26 mouse cellular contexts compared by ENCODE assay signal in genomic region chr1:133387539-133388268, GRCm38 (mm10). TPM values are rescaled to one million over a fixed set of nuclear protein-coding genes. Genes with fewer than 3 reads are reported as not detected.
DNase-seq lines count a peak whose midpoint lies in the region; ATAC-seq and TF ChIP-seq lines count a peak whose summit lies in the region.
"Had no signal": no experiment of that assay in that cellular context is flagged by ENCODE, and none has a peak within 500 bp of the region (broad histone marks: within the 10 kb centered on the region; RNA-seq: fewer than 3 reads in every experiment).

No protein-coding gene starts in this region.

- no peaks in the 10 kb centered on the region for H3K4me1 ChIP-seq in forebrain, postnatal 0 days (ENCODE audit: insufficient read depth)
- peaks cover 22% of the 10 kb centered on the region for H3K4me1 ChIP-seq in forebrain, embryonic 12.5 days
- peaks cover 51% of the 10 kb centered on the region for H3K4me1 ChIP-seq in hindbrain, embryonic 10.5 days (replicated peaks)
- peaks cover 3% of the 10 kb centered on the region; the same call in 1 of the 2 replicates for H3K4me1 ChIP-seq in hindbrain, embryonic 11.5 days (replicated peaks; ENCODE audit: control insufficient read depth, insufficient read depth, low read length)
- H3K4me1 ChIP-seq in midbrain, embryonic 10.5 days, result peaks cover 51% of the 10 kb centered on the region
- H3K4me1 ChIP-seq in midbrain, embryonic 13.5 days (replicated peaks), result peaks cover 24% of the 10 kb centered on the region

- H3K36me3 ChIP-seq in forebrain, postnatal 0 days (ENCODE audit: insufficient read depth), result no peaks in the 10 kb centered on the region; the same call in 1 of the 2 replicates
- H3K36me3 ChIP-seq in forebrain, embryonic 12.5 days (replicated peaks), result peaks cover 64% of the 10 kb centered on the region
- H3K36me3 ChIP-seq in hindbrain, embryonic 10.5 days, result peaks cover 100% of the 10 kb centered on the region
- H3K36me3 ChIP-seq in hindbrain, embryonic 11.5 days (ENCODE audit: control insufficient read depth, insufficient read depth, low read length), result peaks cover 7% of the 10 kb centered on the region; the same call in 1 of the 2 replicates
- peaks cover 100% of the 10 kb centered on the region for H3K36me3 ChIP-seq in midbrain, embryonic 10.5 days
- peaks cover 73% of the 10 kb centered on the region for H3K36me3 ChIP-seq in midbrain, embryonic 13.5 days

- no peak for DNase-seq in forebrain, postnatal 0 days
- no peak for DNase-seq in hindbrain, embryonic 10.5 days (ENCODE audit: low spot score)
- DNase-seq in hindbrain, embryonic 11.5 days (ENCODE audit: low spot score), result no peak
- no peak for DNase-seq in midbrain, embryonic 10.5 days (ENCODE audit: low spot score)
- DNase-seq in lung, postnatal 14 days, result no peak
- DNase-seq: cerebellum, adult 8-10 months; kidney, postnatal 36 days; right cerebral cortex, postnatal 14 days; spleen, adult 18-20 months; thymus, postnatal 25 days had no signal

- H3K9me3 ChIP-seq in forebrain, postnatal 0 days (ENCODE audit: low read length), result no peaks in the 10 kb centered on the region
- H3K9me3 ChIP-seq in forebrain, embryonic 12.5 days, result peaks cover 3% of the 10 kb centered on the region; the same call in 1 of the 2 replicates
- H3K9me3 ChIP-seq in hindbrain, embryonic 10.5 days, result peaks cover 12% of the 10 kb centered on the region; the same call in 1 of the 2 replicates
- H3K9me3 ChIP-seq in hindbrain, embryonic 11.5 days (ENCODE audit: control insufficient read depth, low read length), result no peaks in the 10 kb centered on the region
- H3K9me3 ChIP-seq in midbrain, embryonic 10.5 days (replicated peaks), result peaks cover 11% of the 10 kb centered on the region; the same call in 1 of the 2 replicates
- H3K9me3 ChIP-seq in midbrain, embryonic 13.5 days, result 0 out of 2 replicates have a peak, but pooled peaks cover 3% of the 10 kb centered on the region
- H3K9me3 ChIP-seq: embryonic facial prominence, embryonic 12.5 days; limb, embryonic 15.5 days had no signal

- no peak overlapping the region for H3K4me2 ChIP-seq in forebrain, postnatal 0 days (ENCODE audit: low read depth)
- H3K4me2 ChIP-seq in forebrain, embryonic 12.5 days, result no peak overlapping the region
- no peak overlapping the region for H3K4me2 ChIP-seq in hindbrain, embryonic 11.5 days (replicated peaks; ENCODE audit: low read depth, low read length)
- no peak overlapping the region for H3K4me2 ChIP-seq in midbrain, embryonic 13.5 days (replicated peaks)
- H3K4me2 ChIP-seq: embryonic facial prominence, embryonic 12.5 days; limb, embryonic 15.5 days had no signal

- 0 out of 2 replicates have a peak, but pooled peaks have one; percentile 4 for TF ChIP-seq CTCF in forebrain, postnatal 0 days (IDR thresholded peaks at IDR 0.05; ENCODE audit: low read depth)

- 63% methylated on average over 19 of the region's 19 CpGs for WGBS in forebrain, postnatal 0 days
- WGBS in forebrain, embryonic 12.5 days, result 65% methylated on average over 19 of the region's 19 CpGs
- WGBS in hindbrain, embryonic 10.5 days, result 69% methylated on average over 19 of the region's 19 CpGs
- WGBS in hindbrain, embryonic 11.5 days, result 71% methylated on average over 19 of the region's 19 CpGs
- 63% methylated on average over 19 of the region's 19 CpGs for WGBS in midbrain, embryonic 10.5 days
- whole genome bisulfite sequencing in midbrain, embryonic 13.5 days, result 64% methylated on average over 19 of the region's 19 CpGs

- H3K9ac ChIP-seq in forebrain, postnatal 0 days, result no peak overlapping the region
- H3K9ac ChIP-seq in forebrain, embryonic 12.5 days, result no peak overlapping the region
- H3K9ac ChIP-seq in hindbrain, embryonic 11.5 days (ENCODE audit: low read depth, low read length), result no peak overlapping the region
- H3K9ac ChIP-seq in midbrain, embryonic 13.5 days (replicated peaks), result no peak overlapping the region
- H3K9ac ChIP-seq: embryonic facial prominence, embryonic 12.5 days; limb, embryonic 15.5 days had no signal

- no peak overlapping the region for H3K27ac ChIP-seq in forebrain, postnatal 0 days (ENCODE audit: low read depth, low read length)
- H3K27ac ChIP-seq in forebrain, embryonic 12.5 days, result no peak overlapping the region
- H3K27ac ChIP-seq in hindbrain, embryonic 10.5 days, result peak overlapping the region; percentile 84
- H3K27ac ChIP-seq in hindbrain, embryonic 11.5 days (ENCODE audit: low read depth, low read length), result no peak overlapping the region
- peak overlapping the region; percentile 57 for H3K27ac ChIP-seq in midbrain, embryonic 10.5 days (replicated peaks)
- H3K27ac ChIP-seq in midbrain, embryonic 13.5 days, result no peak overlapping the region
- H3K27ac ChIP-seq: embryonic facial prominence, embryonic 12.5 days; limb, embryonic 15.5 days had no signal

- no peak overlapping the region for H3K4me3 ChIP-seq in forebrain, postnatal 0 days (ENCODE audit: low read depth, low read length)
- H3K4me3 ChIP-seq in forebrain, embryonic 12.5 days (replicated peaks), result no peak overlapping the region
- H3K4me3 ChIP-seq in hindbrain, embryonic 10.5 days, result no peak overlapping the region
- no peak overlapping the region for H3K4me3 ChIP-seq in hindbrain, embryonic 11.5 days (ENCODE audit: low read depth, low read length)
- H3K4me3 ChIP-seq in midbrain, embryonic 10.5 days, result no peak overlapping the region
- H3K4me3 ChIP-seq in midbrain, embryonic 13.5 days (replicated peaks), result no peak overlapping the region
- H3K4me3 ChIP-seq: embryonic facial prominence, embryonic 12.5 days; erythroblast, embryonic 14.5 days; limb, embryonic 15.5 days had no signal

- no peak for ATAC-seq in forebrain, postnatal 0 days
- ATAC-seq in forebrain, embryonic 12.5 days (ENCODE audit: low FRiP score), result no peak
- no peak for ATAC-seq in hindbrain, embryonic 11.5 days (ENCODE audit: low FRiP score)
- no peak for ATAC-seq in midbrain, embryonic 13.5 days
- ATAC-seq: CD4-positive, CD25-positive, alpha-beta regulatory T cell, adult 4 months; forebrain, embryonic 14.5 days; hindbrain, embryonic 16.5 days; intestine, embryonic 16.5 days; lung, postnatal 0 days; midbrain, embryonic 16.5 days had no signal

- H3K27me3 ChIP-seq in forebrain, postnatal 0 days (ENCODE audit: insufficient read depth, low read length), result no peaks in the 10 kb centered on the region
- peaks cover 15% of the 10 kb centered on the region; the same call in 1 of the 2 replicates for H3K27me3 ChIP-seq in forebrain, embryonic 12.5 days
- peaks cover 5% of the 10 kb centered on the region; the same call in 1 of the 2 replicates for H3K27me3 ChIP-seq in hindbrain, embryonic 10.5 days (ENCODE audit: insufficient read depth, poor library complexity, severe bottlenecking)
- no peaks in the 10 kb centered on the region for H3K27me3 ChIP-seq in hindbrain, embryonic 11.5 days (ENCODE audit: control insufficient read depth, insufficient read depth, low read length)
- H3K27me3 ChIP-seq in midbrain, embryonic 10.5 days (ENCODE audit: low read depth, poor library complexity, severe bottlenecking), result peaks cover 28% of the 10 kb centered on the region
- no peaks in the 10 kb centered on the region for H3K27me3 ChIP-seq in midbrain, embryonic 13.5 days
- H3K27me3 ChIP-seq: embryonic facial prominence, embryonic 12.5 days; limb, embryonic 15.5 days had no signal

RNA-seq across cellular contexts. Expression of gene Etnk2, which starts 24.3 kb away (rescaled TPM):
- total RNA-seq in forebrain, postnatal 0 days (2014; rRNA removed), result 15.5 and 25.3 TPM in 2 replicates
- polyA plus RNA-seq in forebrain, postnatal 0 days (2015; fragmentation: Nextera tagmentation; extraction: Ambion mirVana), result 10.3 and 17.6 TPM in 2 replicates
- 2.5 and 2.6 TPM in 2 replicates for polyA plus RNA-seq in forebrain, embryonic 12.5 days (2016; fragmentation: Nextera tagmentation; extraction: Ambion mirVana)
- 2.9 and 4.1 TPM in 2 replicates for polyA plus RNA-seq in hindbrain, embryonic 10.5 days (2016; fragmentation: Nextera tagmentation; extraction: Ambion mirVana)
- 2.9 and 3.1 TPM in 2 replicates for polyA plus RNA-seq in hindbrain, embryonic 11.5 days (2014; fragmentation: Nextera tagmentation; extraction: Ambion mirVana)
- 3.4 and 3.9 TPM in 2 replicates for polyA plus RNA-seq in midbrain, embryonic 10.5 days (2016; fragmentation: Nextera tagmentation; extraction: Ambion mirVana)
- 7.3 and 7.6 TPM in 2 replicates for polyA plus RNA-seq in midbrain, embryonic 13.5 days (2015; fragmentation: Nextera tagmentation; extraction: Ambion mirVana)
- total RNA-seq: common myeloid progenitor, adult 5-6 weeks; megakaryocyte progenitor cell, adult 5-6 weeks; neutrophil, adult 5-6 weeks had no signal
- polyA plus RNA-seq: CD4-positive, CD25-positive, alpha-beta regulatory T cell, adult 4 months; erythroblast, embryonic 14.5 days had no signal

RNA-seq across cellular contexts. Expression of gene Sox13, which starts 36.5 kb away (rescaled TPM):
- 8.0 and 9.7 TPM in 2 replicates for total RNA-seq in forebrain, postnatal 0 days (2014; rRNA removed)
- 2.0 and 3.0 TPM in 2 replicates for polyA plus RNA-seq in forebrain, postnatal 0 days (2015; fragmentation: Nextera tagmentation; extraction: Ambion mirVana)
- 13.1 and 13.3 TPM in 2 replicates for polyA plus RNA-seq in forebrain, embryonic 12.5 days (2016; fragmentation: Nextera tagmentation; extraction: Ambion mirVana)
- polyA plus RNA-seq in hindbrain, embryonic 10.5 days (2016; fragmentation: Nextera tagmentation; extraction: Ambion mirVana), result 28.3 and 28.4 TPM in 2 replicates
- 12.5 and 15.9 TPM in 2 replicates for polyA plus RNA-seq in hindbrain, embryonic 11.5 days (2014; fragmentation: Nextera tagmentation; extraction: Ambion mirVana)
- 28.5 and 32.0 TPM in 2 replicates for polyA plus RNA-seq in midbrain, embryonic 10.5 days (2016; fragmentation: Nextera tagmentation; extraction: Ambion mirVana)
- 12.5 and 13.9 TPM in 2 replicates for polyA plus RNA-seq in midbrain, embryonic 13.5 days (2015; fragmentation: Nextera tagmentation; extraction: Ambion mirVana)
- polyA plus RNA-seq: CD4-positive, CD25-positive, alpha-beta regulatory T cell, adult 4 months had no signal

RNA-seq across cellular contexts. Expression of gene Ren1, which starts 37.4 kb away (rescaled TPM):
- total RNA-seq in forebrain, postnatal 0 days (2014; rRNA removed), result 0.14 and 0.15 TPM in 2 replicates
- polyA plus RNA-seq in forebrain, postnatal 0 days (2015; fragmentation: Nextera tagmentation; extraction: Ambion mirVana), result 0.12 and 0.88 TPM in 2 replicates
- not detected in 2 replicates for polyA plus RNA-seq in forebrain, embryonic 12.5 days (2016; fragmentation: Nextera tagmentation; extraction: Ambion mirVana)
- 0.22 and 0.37 TPM in 2 replicates for polyA plus RNA-seq in hindbrain, embryonic 10.5 days (2016; fragmentation: Nextera tagmentation; extraction: Ambion mirVana)
- 0.70 and 1.2 TPM in 2 replicates for polyA plus RNA-seq in hindbrain, embryonic 11.5 days (2014; fragmentation: Nextera tagmentation; extraction: Ambion mirVana)
- not detected in 2 replicates for polyA plus RNA-seq in midbrain, embryonic 10.5 days (2016; fragmentation: Nextera tagmentation; extraction: Ambion mirVana)
- polyA plus RNA-seq in midbrain, embryonic 13.5 days (2015; fragmentation: Nextera tagmentation; extraction: Ambion mirVana), result not detected in 2 replicates
- total RNA-seq: common myeloid progenitor, adult 5-6 weeks; gastrocnemius, postnatal 4 days; left cerebral cortex, postnatal 36 days; megakaryocyte progenitor cell, adult 5-6 weeks; neutrophil, adult 5-6 weeks had no signal
- polyA plus RNA-seq: CD4-positive, CD25-positive, alpha-beta regulatory T cell, adult 4 months; erythroblast, embryonic 14.5 days; forebrain, embryonic 14.5 days; midbrain, embryonic 16.5 days had no signal

Comparison
In these comparisons a context has a peak if more than half of its experiments do, and no peak if none do; other contexts are left out.
1. H3K27ac ChIP-seq: peak in hindbrain, embryonic 10.5 days (single experiment) and midbrain, embryonic 10.5 days (single experiment); none in forebrain, postnatal 0 days (single experiment), forebrain, embryonic 12.5 days (single experiment), hindbrain, embryonic 11.5 days (single experiment) and midbrain, embryonic 13.5 days (single experiment).